Mouse (Mus musculus) spleen, postnatal 4 days (tissue): ENCODE data around the gene Atp9a.
"Not testable (repeated sequence)": the region's sequence is repeated elsewhere in the genome, so short reads cannot be mapped to it uniquely, and the experiment has no call there.

Source experiments
- DNase-seq, 2 experiments: peaks; one replicate each; pipeline ENCODE4 v3.0.0; 2022; ENCODE audit warnings: low spot score in 2 of 2

Gene Atp9a

GRCm38 (mm10) chr2:168742059-168742627, at the start of gene Atp9a:
TSS of gene Atp9a (minus strand) at chr2:168742409.
- DNase-seq = peak in 1 of 2 experiments; percentile 67

- no peak for DNase-seq
Observed at GRCm38 (mm10) chr2:168791115-168791802, 49.0 kb upstream of the Atp9a start.

- DNase-seq = no peak
Observed at GRCm38 (mm10) chr2:168786174-168786573, 44.0 kb upstream of the Atp9a start.

GRCm38 (mm10) chr2:168780596-168780995, 38.4 kb upstream of the Atp9a start:
- DNase-seq = no peak

GRCm38 (mm10) chr2:168780024-168780423, 37.8 kb upstream of the Atp9a start:
- DNase-seq = no peak

- DNase-seq = no peak
Observed at GRCm38 (mm10) chr2:168777481-168777880, 35.3 kb upstream of the Atp9a start.

GRCm38 (mm10) chr2:168776238-168776637, 34.0 kb upstream of the Atp9a start:
- DNase-seq = no peak

- DNase-seq = no peak
Observed at GRCm38 (mm10) chr2:168769259-168769658, 27.1 kb upstream of the Atp9a start.

GRCm38 (mm10) chr2:168767582-168767981, 25.4 kb upstream of the Atp9a start, which contains the start of gene Sall4:
TSS of gene Sall4 (minus strand) at chr2:168767943.
- no peak for DNase-seq

- no peak for DNase-seq
Observed at GRCm38 (mm10) chr2:168766538-168767361, 24.5 kb upstream of the Atp9a start.

- no peak for DNase-seq
Observed at GRCm38 (mm10) chr2:168765696-168766537, 23.7 kb upstream of the Atp9a start.

- no peak for DNase-seq
Observed at GRCm38 (mm10) chr2:168765065-168765681, 23.0 kb upstream of the Atp9a start.

GRCm38 (mm10) chr2:168764460-168764867, 22.3 kb upstream of the Atp9a start:
- no peak for DNase-seq

GRCm38 (mm10) chr2:168763785-168764184, 21.6 kb upstream of the Atp9a start:
- no peak for DNase-seq

- DNase-seq = no peak
Observed at GRCm38 (mm10) chr2:168762411-168762815, 20.2 kb upstream of the Atp9a start.

- DNase-seq = no peak
Observed at GRCm38 (mm10) chr2:168761954-168762353, 19.7 kb upstream of the Atp9a start.

GRCm38 (mm10) chr2:168761141-168761540, 18.9 kb upstream of the Atp9a start:
- DNase-seq = no peak

GRCm38 (mm10) chr2:168744406-168744805, 2.2 kb upstream of the Atp9a start:
- not testable (repeated sequence) for DNase-seq

- peak; percentile 38 to 79 for DNase-seq
Observed at GRCm38 (mm10) chr2:168742649-168743048, 440 bp upstream of the Atp9a start.

- DNase-seq = peak in 1 of 2 experiments; percentile 71
Observed at GRCm38 (mm10) chr2:168741273-168742058, 743 bp downstream of the Atp9a start.
